In genomic region chr12:69175975-69176374, GRCm38 (mm10) we compare ENCODE assay signal across 25 mouse cellular contexts. TPM values are rescaled to one million over a fixed set of nuclear protein-coding genes. Genes with fewer than 3 reads are reported as not detected.
A peak's percentile ranks its signal among the peaks of the same experiment; 100 is the strongest.
DNase-seq lines count a peak whose midpoint lies in the region; ATAC-seq and TF ChIP-seq lines count a peak whose summit lies in the region.
"Had no signal": no experiment of that assay in that cellular context is flagged by ENCODE, and none has a peak within 500 bp of the region (broad histone marks: within the 10 kb centered on the region; RNA-seq: fewer than 3 reads in every experiment).

No protein-coding gene starts in this region.

- 94% methylated on average over 3 of the region's 3 CpGs for WGBS in midbrain, embryonic 11.5 days
- 93% methylated on average over 3 of the region's 3 CpGs for WGBS in midbrain, embryonic 13.5 days
- WGBS in intestine, postnatal 0 days: 59% methylated on average over 3 of the region's 3 CpGs
- 84% methylated on average over 3 of the region's 3 CpGs for WGBS in stomach, embryonic 15.5 days
- WGBS in midbrain, postnatal 0 days: 93% methylated on average over 3 of the region's 3 CpGs

- TF ChIP-seq CTCF in intestine, postnatal 0 days (IDR thresholded peaks at IDR 0.05; ENCODE audit: low read depth): no peak
- no peak for TF ChIP-seq CTCF in midbrain, postnatal 0 days (IDR thresholded peaks at IDR 0.05)

- no peak overlapping the region for H3K27ac ChIP-seq in midbrain, embryonic 11.5 days (ENCODE audit: low read depth, low read length)
- H3K27ac ChIP-seq in midbrain, embryonic 13.5 days: no peak overlapping the region
- H3K27ac ChIP-seq in intestine, postnatal 0 days (ENCODE audit: low read depth, low read length): no peak overlapping the region
- H3K27ac ChIP-seq in stomach, embryonic 15.5 days: no peak overlapping the region
- no peak overlapping the region for H3K27ac ChIP-seq in midbrain, postnatal 0 days (ENCODE audit: low read depth, low read length)
- H3K27ac ChIP-seq: forebrain, embryonic 10.5 days; forebrain, embryonic 13.5 days; heart, adult 2 months; heart, embryonic 10.5 days; heart, embryonic 13.5 days; hindbrain, embryonic 14.5 days had no signal

- peaks cover 4% of the 10 kb centered on the region; the same call in 1 of the 2 replicates for H3K36me3 ChIP-seq in midbrain, embryonic 11.5 days (ENCODE audit: control insufficient read depth, insufficient read depth, low read length)
- peaks cover 2% of the 10 kb centered on the region; the same call in 1 of the 2 replicates for H3K36me3 ChIP-seq in midbrain, embryonic 13.5 days
- H3K36me3 ChIP-seq in intestine, postnatal 0 days (ENCODE audit: control insufficient read depth, insufficient read depth): peaks cover 3% of the 10 kb centered on the region; the same call in 1 of the 2 replicates
- 0 out of 2 replicates have a peak, but pooled peaks cover 6% of the 10 kb centered on the region for H3K36me3 ChIP-seq in stomach, embryonic 15.5 days
- H3K36me3 ChIP-seq in midbrain, postnatal 0 days (ENCODE audit: insufficient read depth, low read length): no peaks in the 10 kb centered on the region

- peak; percentile 23 for DNase-seq in midbrain, embryonic 11.5 days (ENCODE audit: low spot score, missing footprints)
- DNase-seq in thymus, postnatal 4 days: no peak
- no peak for DNase-seq in cerebellum, adult 18-20 months
- DNase-seq in midbrain, postnatal 0 days (ENCODE audit: low spot score): no peak
- DNase-seq: adrenal gland, adult 8-10 months; adrenal gland, postnatal 25 days; cerebellum, adult 11-12 months; cerebellum, adult 9-10 months; cerebellum, postnatal 14 days; gastrocnemius, postnatal 10 days; gastrocnemius, postnatal 36 days; heart, adult 2 months; heart, postnatal 14 days; heart, postnatal 4 days had no signal

- no peak overlapping the region for H3K9ac ChIP-seq in midbrain, embryonic 11.5 days (ENCODE audit: low read length)
- no peak overlapping the region for H3K9ac ChIP-seq in midbrain, embryonic 13.5 days (replicated peaks)
- no peak overlapping the region for H3K9ac ChIP-seq in intestine, postnatal 0 days (ENCODE audit: low read depth, low read length)
- H3K9ac ChIP-seq in stomach, embryonic 15.5 days: no peak overlapping the region
- H3K9ac ChIP-seq in midbrain, postnatal 0 days (replicated peaks; ENCODE audit: low read length, poor library complexity, severe bottlenecking): no peak overlapping the region
- H3K9ac ChIP-seq: forebrain, embryonic 13.5 days; heart, embryonic 13.5 days; hindbrain, embryonic 14.5 days had no signal

- no peaks in the 10 kb centered on the region for H3K4me1 ChIP-seq in midbrain, embryonic 11.5 days (ENCODE audit: control insufficient read depth, insufficient read depth, low read length)
- no peaks in the 10 kb centered on the region for H3K4me1 ChIP-seq in midbrain, embryonic 13.5 days (replicated peaks)
- H3K4me1 ChIP-seq in intestine, postnatal 0 days (replicated peaks; ENCODE audit: control insufficient read depth, insufficient read depth, low read length): no peaks in the 10 kb centered on the region
- no peaks in the 10 kb centered on the region for H3K4me1 ChIP-seq in stomach, embryonic 15.5 days
- no peaks in the 10 kb centered on the region for H3K4me1 ChIP-seq in midbrain, postnatal 0 days (ENCODE audit: insufficient read depth, low read length)
- H3K4me1 ChIP-seq: forebrain, embryonic 13.5 days; heart, embryonic 10.5 days; heart, embryonic 13.5 days had no signal

- no peaks in the 10 kb centered on the region for H3K9me3 ChIP-seq in midbrain, embryonic 11.5 days (ENCODE audit: control insufficient read depth, low read length)
- no peaks in the 10 kb centered on the region for H3K9me3 ChIP-seq in midbrain, embryonic 13.5 days
- H3K9me3 ChIP-seq in intestine, postnatal 0 days (ENCODE audit: control insufficient read depth): no peaks in the 10 kb centered on the region
- no peaks in the 10 kb centered on the region for H3K9me3 ChIP-seq in stomach, embryonic 15.5 days
- no peaks in the 10 kb centered on the region for H3K9me3 ChIP-seq in midbrain, postnatal 0 days (ENCODE audit: low read length)
- H3K9me3 ChIP-seq: forebrain, embryonic 10.5 days; forebrain, embryonic 13.5 days; heart, embryonic 10.5 days; heart, embryonic 13.5 days had no signal

- H3K4me2 ChIP-seq in midbrain, embryonic 11.5 days: no peak overlapping the region
- no peak overlapping the region for H3K4me2 ChIP-seq in midbrain, embryonic 13.5 days (replicated peaks)
- no peak overlapping the region for H3K4me2 ChIP-seq in intestine, postnatal 0 days (replicated peaks; ENCODE audit: low read depth)
- H3K4me2 ChIP-seq in stomach, embryonic 15.5 days: no peak overlapping the region
- H3K4me2 ChIP-seq in midbrain, postnatal 0 days (ENCODE audit: low read depth, low read length, poor library complexity, severe bottlenecking): no peak overlapping the region
- H3K4me2 ChIP-seq: forebrain, embryonic 13.5 days; heart, embryonic 13.5 days; hindbrain, embryonic 14.5 days had no signal

- H3K4me3 ChIP-seq in midbrain, embryonic 11.5 days (ENCODE audit: low read depth, low read length): no peak overlapping the region
- no peak overlapping the region for H3K4me3 ChIP-seq in midbrain, embryonic 13.5 days (replicated peaks)
- no peak overlapping the region for H3K4me3 ChIP-seq in intestine, postnatal 0 days (ENCODE audit: low read depth, low read length)
- no peak overlapping the region for H3K4me3 ChIP-seq in stomach, embryonic 15.5 days (replicated peaks)
- H3K4me3 ChIP-seq in midbrain, postnatal 0 days (ENCODE audit: low read depth, low read length): no peak overlapping the region
- H3K4me3 ChIP-seq: forebrain, embryonic 10.5 days; forebrain, embryonic 13.5 days; heart, adult 2 months; heart, embryonic 10.5 days; heart, embryonic 13.5 days had no signal

- ATAC-seq in midbrain, embryonic 11.5 days (ENCODE audit: low FRiP score): no peak
- no peak for ATAC-seq in midbrain, embryonic 13.5 days
- peak; percentile 65 for ATAC-seq in intestine, postnatal 0 days
- ATAC-seq in stomach, embryonic 15.5 days (ENCODE audit: insufficient read depth, low FRiP score, low read depth): peak; percentile 53; the same call in 1 of the 2 replicates
- ATAC-seq in midbrain, postnatal 0 days (ENCODE audit: low FRiP score): no peak
- ATAC-seq: CD4-positive, CD25-positive, alpha-beta regulatory T cell, adult 4 months; forebrain, embryonic 13.5 days; forebrain, embryonic 16.5 days had no signal

- no peaks in the 10 kb centered on the region for H3K27me3 ChIP-seq in midbrain, embryonic 11.5 days (ENCODE audit: control insufficient read depth, insufficient read depth, low read length)
- no peaks in the 10 kb centered on the region for H3K27me3 ChIP-seq in midbrain, embryonic 13.5 days
- H3K27me3 ChIP-seq in intestine, postnatal 0 days (replicated peaks; ENCODE audit: control insufficient read depth, insufficient read depth, low read length): no peaks in the 10 kb centered on the region
- no peaks in the 10 kb centered on the region for H3K27me3 ChIP-seq in stomach, embryonic 15.5 days (replicated peaks)
- H3K27me3 ChIP-seq in midbrain, postnatal 0 days (ENCODE audit: insufficient read depth, low read length): no peaks in the 10 kb centered on the region
- H3K27me3 ChIP-seq: forebrain, embryonic 13.5 days; heart, embryonic 13.5 days had no signal

RNA-seq across cellular contexts. Expression of gene Lrr1, which starts 7.4 kb away (rescaled TPM):
- 28.9 and 31.1 TPM in 2 replicates for polyA plus RNA-seq in midbrain, embryonic 11.5 days (2014; fragmentation: Nextera tagmentation; extraction: Ambion mirVana)
- 9.7 and 11.0 TPM in 2 replicates for polyA plus RNA-seq in midbrain, embryonic 13.5 days (2015; fragmentation: Nextera tagmentation; extraction: Ambion mirVana)
- 3.5 and 5.5 TPM in 2 replicates for polyA plus RNA-seq in intestine, postnatal 0 days (2015; fragmentation: Nextera tagmentation; extraction: Ambion mirVana)
- polyA plus RNA-seq in stomach, embryonic 15.5 days (2015; fragmentation: Nextera tagmentation; extraction: Ambion mirVana): 19.3 and 19.9 TPM in 2 replicates
- 0.24 and 1.6 TPM in 2 replicates for total RNA-seq in midbrain, postnatal 0 days (2014; rRNA removed)
- 1.2 and 1.3 TPM in 2 replicates for polyA plus RNA-seq in midbrain, postnatal 0 days (2015; fragmentation: Nextera tagmentation; extraction: Ambion mirVana)
- total RNA-seq: adrenal gland, adult 8-10 months; gastrocnemius, adult 18-20 months; gastrocnemius, postnatal 36 days; heart, adult 2 months had no signal
- polyA plus RNA-seq: heart, adult 2 months had no signal

RNA-seq across cellular contexts. Expression of gene Rpl36al, which starts 7.9 kb away (rescaled TPM):
- 470 and 474 TPM in 2 replicates for polyA plus RNA-seq in midbrain, embryonic 11.5 days (2014; fragmentation: Nextera tagmentation; extraction: Ambion mirVana)
- polyA plus RNA-seq in midbrain, embryonic 13.5 days (2015; fragmentation: Nextera tagmentation; extraction: Ambion mirVana): 369 and 374 TPM in 2 replicates
- polyA plus RNA-seq in intestine, postnatal 0 days (2015; fragmentation: Nextera tagmentation; extraction: Ambion mirVana): 628 and 634 TPM in 2 replicates
- polyA plus RNA-seq in stomach, embryonic 15.5 days (2015; fragmentation: Nextera tagmentation; extraction: Ambion mirVana): 720 and 730 TPM in 2 replicates
- 117 and 148 TPM in 2 replicates for total RNA-seq in midbrain, postnatal 0 days (2014; rRNA removed)
- 352 and 392 TPM in 2 replicates for polyA plus RNA-seq in midbrain, postnatal 0 days (2015; fragmentation: Nextera tagmentation; extraction: Ambion mirVana)

RNA-seq across cellular contexts. Expression of gene Mgat2, which starts 8.0 kb away (rescaled TPM):
- polyA plus RNA-seq in midbrain, embryonic 11.5 days (2014; fragmentation: Nextera tagmentation; extraction: Ambion mirVana): 34.5 and 35.7 TPM in 2 replicates
- 32.0 and 35.0 TPM in 2 replicates for polyA plus RNA-seq in midbrain, embryonic 13.5 days (2015; fragmentation: Nextera tagmentation; extraction: Ambion mirVana)
- polyA plus RNA-seq in intestine, postnatal 0 days (2015; fragmentation: Nextera tagmentation; extraction: Ambion mirVana): 41.5 and 46.9 TPM in 2 replicates
- polyA plus RNA-seq in stomach, embryonic 15.5 days (2015; fragmentation: Nextera tagmentation; extraction: Ambion mirVana): 63.6 and 67.4 TPM in 2 replicates
- total RNA-seq in midbrain, postnatal 0 days (2014; rRNA removed): 54.6 and 59.0 TPM in 2 replicates
- 41.5 and 41.9 TPM in 2 replicates for polyA plus RNA-seq in midbrain, postnatal 0 days (2015; fragmentation: Nextera tagmentation; extraction: Ambion mirVana)

RNA-seq across cellular contexts. Expression of gene Rps29, which starts 17.0 kb away (rescaled TPM):
- 1,283 and 1,438 TPM in 2 replicates for polyA plus RNA-seq in midbrain, embryonic 11.5 days (2014; fragmentation: Nextera tagmentation; extraction: Ambion mirVana)
- polyA plus RNA-seq in midbrain, embryonic 13.5 days (2015; fragmentation: Nextera tagmentation; extraction: Ambion mirVana): 1,365 and 1,372 TPM in 2 replicates
- 1,572 and 1,602 TPM in 2 replicates for polyA plus RNA-seq in intestine, postnatal 0 days (2015; fragmentation: Nextera tagmentation; extraction: Ambion mirVana)
- polyA plus RNA-seq in stomach, embryonic 15.5 days (2015; fragmentation: Nextera tagmentation; extraction: Ambion mirVana): 1,494 and 1,720 TPM in 2 replicates
- 145 and 151 TPM in 2 replicates for total RNA-seq in midbrain, postnatal 0 days (2014; rRNA removed)
- 1,280 and 1,361 TPM in 2 replicates for polyA plus RNA-seq in midbrain, postnatal 0 days (2015; fragmentation: Nextera tagmentation; extraction: Ambion mirVana)

RNA-seq across cellular contexts. Expression of gene Gm49383, which starts 20.9 kb away (rescaled TPM):
- 37.6 and 38.9 TPM in 2 replicates for polyA plus RNA-seq in midbrain, embryonic 11.5 days (2014; fragmentation: Nextera tagmentation; extraction: Ambion mirVana)
- 20.7 and 24.5 TPM in 2 replicates for polyA plus RNA-seq in midbrain, embryonic 13.5 days (2015; fragmentation: Nextera tagmentation; extraction: Ambion mirVana)
- polyA plus RNA-seq in intestine, postnatal 0 days (2015; fragmentation: Nextera tagmentation; extraction: Ambion mirVana): 9.9 and 10.2 TPM in 2 replicates
- polyA plus RNA-seq in stomach, embryonic 15.5 days (2015; fragmentation: Nextera tagmentation; extraction: Ambion mirVana): 26.4 and 28.3 TPM in 2 replicates
- 0.38 and 4.0 TPM in 2 replicates for total RNA-seq in midbrain, postnatal 0 days (2014; rRNA removed)
- polyA plus RNA-seq in midbrain, postnatal 0 days (2015; fragmentation: Nextera tagmentation; extraction: Ambion mirVana): 5.3 and 5.4 TPM in 2 replicates

Comparison
In these comparisons a context has a peak if more than half of its experiments do, and no peak if none do; other contexts are left out.
1. ATAC-seq: peak in intestine, postnatal 0 days (single experiment) and stomach, embryonic 15.5 days (single experiment); none in midbrain, embryonic 11.5 days (single experiment), midbrain, embryonic 13.5 days (single experiment) and midbrain, postnatal 0 days (single experiment).